Mouse (Mus musculus) layer of hippocampus, adult 9-11 months (tissue): ENCODE results near the gene Uqcr10.

Source experiments
- DNase-seq: peaks from one replicate; pipeline ENCODE4 v3.0.0; 2022

The Uqcr10 gene

DNA sequence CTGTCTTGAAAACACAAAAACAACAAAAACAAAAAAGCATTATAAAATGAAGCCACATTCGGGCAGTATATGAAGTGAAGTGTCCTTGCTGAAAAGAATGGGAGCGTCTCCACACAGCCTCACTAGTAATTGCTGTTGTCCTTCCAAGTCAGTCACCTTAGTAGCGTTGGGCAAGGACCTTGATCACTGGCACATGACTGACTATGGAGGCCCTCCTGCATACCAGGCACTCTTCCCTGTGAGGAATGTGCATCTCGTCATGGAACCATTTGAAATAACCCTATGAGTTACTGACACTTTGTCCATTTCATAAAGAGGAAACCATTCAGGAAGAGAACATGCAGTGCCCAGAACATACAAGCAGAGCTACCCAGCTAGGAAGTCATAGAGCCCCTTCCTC is 32.4 kb downstream of the Uqcr10 start:
- DNase-seq = no peak

DNA sequence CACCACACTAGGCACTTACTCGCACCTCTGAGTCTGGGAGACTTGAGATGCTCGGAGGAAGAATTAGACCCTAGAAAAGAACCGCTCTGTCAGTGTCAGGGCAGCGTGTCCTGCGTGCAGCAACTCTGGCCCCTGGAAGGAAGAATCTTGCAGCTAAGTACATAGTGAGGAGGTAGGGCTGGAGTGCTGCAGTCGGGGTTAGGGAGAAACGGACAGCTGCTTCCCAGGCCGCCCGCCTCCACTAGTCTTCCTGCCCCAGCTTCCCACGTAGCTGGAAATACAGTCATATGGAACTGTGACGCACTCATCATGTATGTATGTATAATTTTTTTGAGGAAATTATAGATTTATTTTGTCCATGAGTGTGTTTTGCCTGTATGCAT is 41.7 kb downstream of the Uqcr10 start:
- DNase-seq = no peak

DNA sequence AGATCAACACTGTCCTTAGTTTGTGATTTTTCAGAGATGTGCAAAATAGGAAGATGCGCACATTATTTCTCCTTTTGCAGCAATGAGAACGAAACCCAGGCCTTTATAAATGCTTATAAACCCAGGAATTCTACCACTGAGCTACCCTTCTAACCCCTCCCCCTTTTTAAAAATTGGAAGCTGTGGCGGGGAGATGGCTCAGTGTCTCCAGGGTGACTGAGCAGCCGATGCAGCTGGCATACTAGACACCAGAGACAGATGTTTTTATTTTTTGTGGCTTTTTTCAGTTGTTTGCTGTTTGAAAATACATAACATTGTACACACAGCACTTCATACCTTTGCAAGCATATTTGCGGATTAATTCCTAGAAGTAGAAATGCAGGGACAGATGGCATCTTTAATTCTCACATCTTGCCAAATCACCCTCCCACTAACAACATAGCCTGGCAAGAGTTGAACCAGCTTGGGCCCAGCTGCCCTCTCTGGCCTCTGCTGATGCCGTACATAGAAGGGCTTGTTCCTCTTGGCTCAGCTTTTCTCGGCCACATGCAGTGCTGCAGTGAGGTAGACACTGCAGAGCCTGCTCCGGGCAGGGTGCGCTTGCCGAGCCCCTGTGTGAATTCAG is 42.2 kb downstream of the Uqcr10 start:
- DNase-seq = peak; percentile 30

DNA sequence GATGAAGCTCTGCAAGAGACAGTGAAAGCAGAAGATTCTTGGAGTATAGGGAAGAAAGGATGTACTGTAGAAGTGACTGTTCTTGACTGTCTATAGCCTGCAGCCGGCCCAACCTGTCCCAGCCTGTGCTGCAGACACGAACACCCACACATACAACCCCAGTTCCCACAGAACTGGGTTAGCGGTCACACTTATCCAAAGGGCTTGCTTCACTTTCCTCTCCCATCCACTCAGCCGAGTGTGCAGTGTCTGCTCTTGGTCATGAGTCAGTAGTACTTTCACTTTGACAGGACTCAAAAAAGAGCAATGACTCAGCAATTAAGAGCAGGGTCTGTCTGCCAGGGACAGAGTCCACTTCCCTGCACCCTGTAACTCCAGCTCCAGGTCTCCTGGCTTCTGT is 42.8 kb downstream of the Uqcr10 start:
- DNase-seq = peak; percentile 28

DNA sequence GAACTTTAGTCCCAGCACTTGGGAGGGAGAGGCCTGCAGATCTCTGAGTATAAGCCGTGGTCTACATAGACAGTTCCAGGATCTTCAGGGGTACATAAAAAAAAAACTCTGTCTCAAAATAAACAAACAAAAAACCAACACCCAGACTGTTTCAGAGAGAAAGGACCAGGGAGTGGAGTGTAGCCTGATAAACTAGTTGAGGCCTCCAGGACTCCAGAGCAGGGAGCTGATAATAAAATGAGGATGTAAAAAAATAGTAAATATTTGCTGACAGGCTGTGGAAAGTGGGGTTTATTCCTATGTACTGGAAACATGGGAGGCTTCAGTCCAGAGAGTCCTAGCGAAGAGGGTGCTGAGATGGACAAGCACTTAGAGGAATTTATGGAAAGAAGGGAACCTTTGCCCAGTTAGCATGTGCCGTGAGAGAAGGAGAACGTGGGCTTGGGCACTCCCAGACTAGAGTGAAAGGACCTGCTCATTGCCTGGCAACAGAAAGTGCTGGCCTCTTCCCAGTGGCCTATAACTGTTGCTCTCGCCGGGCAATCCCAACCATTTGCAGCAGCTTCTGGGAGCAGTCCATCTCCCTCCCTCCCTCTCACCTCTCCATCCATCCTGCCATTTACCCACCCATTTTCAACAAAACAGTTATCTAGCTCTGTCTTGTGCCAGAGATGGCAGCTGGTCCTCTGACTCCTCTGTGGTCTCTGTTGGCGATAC is 43.7 kb downstream of the Uqcr10 start:
- no peak for DNase-seq

DNA sequence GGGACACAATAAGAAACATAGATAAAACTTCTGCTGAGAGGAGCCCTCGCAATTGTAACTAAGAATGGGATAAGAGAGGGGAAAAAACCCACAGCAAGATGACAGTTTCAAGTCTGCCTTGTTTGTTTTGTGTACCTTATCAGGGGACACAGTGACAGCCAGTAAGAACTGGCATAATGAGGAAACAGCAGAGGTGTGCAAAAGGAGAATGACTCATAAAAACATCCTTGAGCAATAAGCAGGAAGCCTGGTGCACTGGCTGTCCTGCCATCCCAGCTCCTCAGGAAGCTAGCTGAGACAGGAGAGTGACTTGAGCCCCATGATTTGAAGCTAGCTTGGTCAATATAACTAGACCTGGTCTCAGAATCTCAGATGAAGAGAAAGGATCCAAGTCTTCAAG is 44.3 kb downstream of the Uqcr10 start:
- DNase-seq = no peak
